Mouse (Mus musculus): ENCODE data around the gene Npcd.

GRCm38 (mm10) chr15:79749162-79749561, 84.9 kb downstream of the Npcd start:
- no peak for TF ChIP-seq POLR2A (IDR thresholded peaks at IDR 0.05; ENCODE audit: borderline replicate concordance, control insufficient read depth, low read depth, low read length)
- no peak for TF ChIP-seq CTCF (IDR thresholded peaks at IDR 0.05; ENCODE audit: control insufficient read depth, insufficient read depth, low read length)

Data from bone marrow, adult 2 months (tissue).